ENCODE assay signal across 19 mouse cellular contexts in genomic region chr7:24918763-24919323, GRCm38 (mm10). TPM values are rescaled to one million over a fixed set of nuclear protein-coding genes. Genes with fewer than 3 reads are reported as not detected.
DNase-seq lines count a peak whose midpoint lies in the region; ATAC-seq lines count a peak whose summit lies in the region.
"Had no signal": no experiment of that assay in that cellular context is flagged by ENCODE, and none has a peak within 500 bp of the region (broad histone marks: within the 10 kb centered on the region; RNA-seq: fewer than 3 reads in every experiment).

No protein-coding gene starts in this region.

- WGBS in hindbrain, embryonic 12.5 days: 92% methylated on average over 20 of the region's 20 CpGs
- 91% methylated on average over 20 of the region's 20 CpGs for WGBS in hindbrain, embryonic 16.5 days
- WGBS in midbrain, embryonic 14.5 days: 91% methylated on average over 20 of the region's 20 CpGs
- 94% methylated on average over 20 of the region's 20 CpGs for WGBS in midbrain, embryonic 10.5 days

- H3K4me2 ChIP-seq in hindbrain, embryonic 12.5 days (replicated peaks): no peak overlapping the region
- H3K4me2 ChIP-seq in hindbrain, embryonic 16.5 days (ENCODE audit: low read length): no peak overlapping the region
- no peak overlapping the region for H3K4me2 ChIP-seq in midbrain, embryonic 14.5 days (ENCODE audit: low read length)

- H3K9me3 ChIP-seq in hindbrain, embryonic 12.5 days (replicated peaks): no peaks in the 10 kb centered on the region
- H3K9me3 ChIP-seq in hindbrain, embryonic 16.5 days (ENCODE audit: control insufficient read depth, low read length): no peaks in the 10 kb centered on the region
- H3K9me3 ChIP-seq in midbrain, embryonic 14.5 days (ENCODE audit: control insufficient read depth, low read length): no peaks in the 10 kb centered on the region
- no peaks in the 10 kb centered on the region for H3K9me3 ChIP-seq in midbrain, embryonic 10.5 days (replicated peaks)

- no peaks in the 10 kb centered on the region for H3K27me3 ChIP-seq in hindbrain, embryonic 12.5 days
- no peaks in the 10 kb centered on the region for H3K27me3 ChIP-seq in hindbrain, embryonic 16.5 days (replicated peaks; ENCODE audit: control insufficient read depth, insufficient read depth, low read length)
- no peaks in the 10 kb centered on the region for H3K27me3 ChIP-seq in midbrain, embryonic 14.5 days (ENCODE audit: control insufficient read depth, insufficient read depth, low read length)
- no peaks in the 10 kb centered on the region for H3K27me3 ChIP-seq in midbrain, embryonic 10.5 days (ENCODE audit: low read depth, poor library complexity, severe bottlenecking)

- no peak overlapping the region for H3K9ac ChIP-seq in hindbrain, embryonic 12.5 days
- H3K9ac ChIP-seq in hindbrain, embryonic 16.5 days (ENCODE audit: low read depth, low read length): no peak overlapping the region
- no peak overlapping the region for H3K9ac ChIP-seq in midbrain, embryonic 14.5 days (replicated peaks; ENCODE audit: low read length)

- DNase-seq in adrenal gland, adult 2 months: peak; percentile 32
- no peak for DNase-seq in adrenal gland, adult 8-10 months
- no peak for DNase-seq in midbrain, embryonic 14.5 days
- DNase-seq in midbrain, embryonic 10.5 days (ENCODE audit: low spot score): no peak
- DNase-seq in thymus, postnatal 25 days: no peak
- DNase-seq: cerebellum, adult 9-11 months; embryo, embryonic 11 days; kidney, postnatal 14 days; lung, adult 2 months had no signal

- no peak overlapping the region for H3K27ac ChIP-seq in hindbrain, embryonic 12.5 days
- H3K27ac ChIP-seq in hindbrain, embryonic 16.5 days (ENCODE audit: low read depth, low read length): no peak overlapping the region
- no peak overlapping the region for H3K27ac ChIP-seq in midbrain, embryonic 14.5 days (replicated peaks; ENCODE audit: low read depth, low read length)
- no peak overlapping the region for H3K27ac ChIP-seq in midbrain, embryonic 10.5 days (replicated peaks)
- H3K27ac ChIP-seq: macrophage had no signal

- no peaks in the 10 kb centered on the region for H3K4me1 ChIP-seq in hindbrain, embryonic 12.5 days
- H3K4me1 ChIP-seq in hindbrain, embryonic 16.5 days (ENCODE audit: control insufficient read depth, insufficient read depth, low read depth, low read length): no peaks in the 10 kb centered on the region
- no peaks in the 10 kb centered on the region for H3K4me1 ChIP-seq in midbrain, embryonic 14.5 days (ENCODE audit: control insufficient read depth, insufficient read depth, low read length)
- H3K4me1 ChIP-seq in midbrain, embryonic 10.5 days: no peaks in the 10 kb centered on the region

- 0 out of 2 replicates have a peak, but pooled peaks have one; percentile 17 for ATAC-seq in hindbrain, embryonic 12.5 days (ENCODE audit: low FRiP score)
- no peak for ATAC-seq in hindbrain, embryonic 16.5 days
- peak; percentile 24; the same call in 1 of the 2 replicates for ATAC-seq in midbrain, embryonic 14.5 days (ENCODE audit: low FRiP score, low TSS enrichment)
- ATAC-seq in frontal cortex, adult (ENCODE audit: low TSS enrichment): no peak

- H3K36me3 ChIP-seq in hindbrain, embryonic 12.5 days: peaks cover 65% of the 10 kb centered on the region
- peaks cover 50% of the 10 kb centered on the region for H3K36me3 ChIP-seq in hindbrain, embryonic 16.5 days (ENCODE audit: control insufficient read depth, insufficient read depth, low read length)
- H3K36me3 ChIP-seq in midbrain, embryonic 14.5 days (ENCODE audit: control insufficient read depth, insufficient read depth, low read length): peaks cover 68% of the 10 kb centered on the region
- peaks cover 73% of the 10 kb centered on the region for H3K36me3 ChIP-seq in midbrain, embryonic 10.5 days

- no peak overlapping the region for H3K4me3 ChIP-seq in hindbrain, embryonic 12.5 days
- no peak overlapping the region for H3K4me3 ChIP-seq in hindbrain, embryonic 16.5 days (ENCODE audit: low read length)
- H3K4me3 ChIP-seq in midbrain, embryonic 14.5 days (replicated peaks; ENCODE audit: low read depth, low read length): no peak overlapping the region
- no peak overlapping the region for H3K4me3 ChIP-seq in midbrain, embryonic 10.5 days

RNA-seq across cellular contexts. Expression of gene Arhgef1, which starts 16.1 kb away (rescaled TPM):
- total RNA-seq in adrenal gland, adult 2 months (2021): 10 to 100 TPM; 71.4 to 79.3 TPM
- polyA plus RNA-seq in adrenal gland, adult 2 months (2012; rRNA removed): 195 and 229 TPM in 2 replicates
- total RNA-seq in adrenal gland, adult 8-10 months (2022): 100 to 1,000 TPM in 2 of 4 experiments, 10 to 100 TPM in 2; 70.6 to 172 (median 113) TPM
- polyA plus RNA-seq in hindbrain, embryonic 12.5 days (2016; fragmentation: Nextera tagmentation; extraction: Ambion mirVana): 91.2 and 91.8 TPM in 2 replicates
- polyA plus RNA-seq in hindbrain, embryonic 16.5 days (2015; fragmentation: Nextera tagmentation; extraction: Ambion mirVana): 47.0 and 62.1 TPM in 2 replicates
- polyA plus RNA-seq in midbrain, embryonic 14.5 days (2014; fragmentation: Nextera tagmentation; extraction: Ambion mirVana): 44.7 and 51.0 TPM in 2 replicates
- polyA plus RNA-seq in midbrain, embryonic 10.5 days (2016; fragmentation: Nextera tagmentation; extraction: Ambion mirVana): 60.4 and 62.5 TPM in 2 replicates

RNA-seq across cellular contexts. Expression of gene Cd79a, which starts 21.7 kb away (rescaled TPM):
- total RNA-seq in adrenal gland, adult 2 months (2021): under 1 TPM; 0.46 to 0.86 TPM
- 2.2 and 3.1 TPM in 2 replicates for polyA plus RNA-seq in adrenal gland, adult 2 months (2012; rRNA removed)
- total RNA-seq in adrenal gland, adult 8-10 months (2022): 1 to 10 TPM in 2 of 4 experiments, under 1 TPM in 2; 0.44 to 2.1 (median 1.2) TPM
- polyA plus RNA-seq in hindbrain, embryonic 12.5 days (2016; fragmentation: Nextera tagmentation; extraction: Ambion mirVana): 0.23 and 0.36 TPM in 2 replicates
- polyA plus RNA-seq in hindbrain, embryonic 16.5 days (2015; fragmentation: Nextera tagmentation; extraction: Ambion mirVana): 0.34 and 0.39 TPM in 2 replicates
- polyA plus RNA-seq in midbrain, embryonic 14.5 days (2014; fragmentation: Nextera tagmentation; extraction: Ambion mirVana): 0.28 TPM in 1 of 2 replicates, not detected in the other
- 0.15 and 0.23 TPM in 2 replicates for polyA plus RNA-seq in midbrain, embryonic 10.5 days (2016; fragmentation: Nextera tagmentation; extraction: Ambion mirVana)
- total RNA-seq: layer of hippocampus, postnatal 10 days had no signal

RNA-seq across cellular contexts. Expression of gene Gm4881, which starts 25.5 kb away (rescaled TPM):
- not detected for total RNA-seq in adrenal gland, adult 2 months (2021)
- not detected in 2 replicates for polyA plus RNA-seq in adrenal gland, adult 2 months (2012; rRNA removed)
- total RNA-seq in adrenal gland, adult 8-10 months (2022): not detected
- polyA plus RNA-seq in hindbrain, embryonic 12.5 days (2016; fragmentation: Nextera tagmentation; extraction: Ambion mirVana): 9.4 and 13.8 TPM in 2 replicates
- polyA plus RNA-seq in hindbrain, embryonic 16.5 days (2015; fragmentation: Nextera tagmentation; extraction: Ambion mirVana): 4.6 and 5.2 TPM in 2 replicates
- polyA plus RNA-seq in midbrain, embryonic 14.5 days (2014; fragmentation: Nextera tagmentation; extraction: Ambion mirVana): 5.0 and 6.1 TPM in 2 replicates
- polyA plus RNA-seq in midbrain, embryonic 10.5 days (2016; fragmentation: Nextera tagmentation; extraction: Ambion mirVana): 0.63 and 0.81 TPM in 2 replicates
- total RNA-seq: adrenal gland, postnatal 36 days; layer of hippocampus, postnatal 10 days; left cerebral cortex, postnatal 10 days had no signal
- polyA plus RNA-seq: gonadal fat pad, adult 2 months; heart, postnatal 0 days; intestine, embryonic 14.5 days; lung, adult 2 months; macrophage had no signal

RNA-seq across cellular contexts. Expression of gene Rps19, which starts 34.7 kb away (rescaled TPM):
- total RNA-seq in adrenal gland, adult 2 months (2021): 1,000 to 10,000 TPM in 1 of 2 experiments, 100 to 1,000 TPM in 1; 601 to 1,035 TPM
- 230 TPM in 2 replicates for polyA plus RNA-seq in adrenal gland, adult 2 months (2012; rRNA removed)
- total RNA-seq in adrenal gland, adult 8-10 months (2022): 1,000 to 10,000 TPM in 3 of 4 experiments, 100 to 1,000 TPM in 1; 823 to 1,088 (median 1,017) TPM
- polyA plus RNA-seq in hindbrain, embryonic 12.5 days (2016; fragmentation: Nextera tagmentation; extraction: Ambion mirVana): 1,212 and 1,459 TPM in 2 replicates
- polyA plus RNA-seq in hindbrain, embryonic 16.5 days (2015; fragmentation: Nextera tagmentation; extraction: Ambion mirVana): 1,005 and 1,089 TPM in 2 replicates
- polyA plus RNA-seq in midbrain, embryonic 14.5 days (2014; fragmentation: Nextera tagmentation; extraction: Ambion mirVana): 1,428 and 1,598 TPM in 2 replicates
- polyA plus RNA-seq in midbrain, embryonic 10.5 days (2016; fragmentation: Nextera tagmentation; extraction: Ambion mirVana): 1,942 and 2,205 TPM in 2 replicates

RNA-seq across cellular contexts. Expression of gene Dmrtc2, which starts 49.0 kb away (rescaled TPM):
- total RNA-seq in adrenal gland, adult 2 months (2021): not detected
- polyA plus RNA-seq in adrenal gland, adult 2 months (2012; rRNA removed): not detected in 2 replicates
- total RNA-seq in adrenal gland, adult 8-10 months (2022): not detected
- polyA plus RNA-seq in hindbrain, embryonic 12.5 days (2016; fragmentation: Nextera tagmentation; extraction: Ambion mirVana): 0.27 TPM in 1 of 2 replicates, not detected in the other
- polyA plus RNA-seq in hindbrain, embryonic 16.5 days (2015; fragmentation: Nextera tagmentation; extraction: Ambion mirVana): 0.30 and 0.47 TPM in 2 replicates
- polyA plus RNA-seq in midbrain, embryonic 14.5 days (2014; fragmentation: Nextera tagmentation; extraction: Ambion mirVana): not detected in 2 replicates
- polyA plus RNA-seq in midbrain, embryonic 10.5 days (2016; fragmentation: Nextera tagmentation; extraction: Ambion mirVana): 0.14 TPM in 1 of 2 replicates, not detected in the other
- total RNA-seq: adrenal gland, postnatal 36 days; left cerebral cortex, postnatal 10 days had no signal
- polyA plus RNA-seq: heart, postnatal 0 days; intestine, embryonic 14.5 days; lung, adult 2 months; macrophage had no signal

Comparison
In these comparisons a context has a peak if more than half of its experiments do, and no peak if none do; other contexts are left out.
1. ATAC-seq: peak in hindbrain, embryonic 12.5 days (single experiment) and midbrain, embryonic 14.5 days (single experiment); none in hindbrain, embryonic 16.5 days (single experiment) and frontal cortex, adult (single experiment).